Mouse (Mus musculus): ENCODE measurements around the gene Tmem206. TPM values are rescaled to one million over a fixed set of nuclear protein-coding genes. Genes with fewer than 3 reads are reported as not detected.

The Tmem206 gene
- polyA plus RNA-seq, 1 experiment: 22.2 TPM

DNA sequence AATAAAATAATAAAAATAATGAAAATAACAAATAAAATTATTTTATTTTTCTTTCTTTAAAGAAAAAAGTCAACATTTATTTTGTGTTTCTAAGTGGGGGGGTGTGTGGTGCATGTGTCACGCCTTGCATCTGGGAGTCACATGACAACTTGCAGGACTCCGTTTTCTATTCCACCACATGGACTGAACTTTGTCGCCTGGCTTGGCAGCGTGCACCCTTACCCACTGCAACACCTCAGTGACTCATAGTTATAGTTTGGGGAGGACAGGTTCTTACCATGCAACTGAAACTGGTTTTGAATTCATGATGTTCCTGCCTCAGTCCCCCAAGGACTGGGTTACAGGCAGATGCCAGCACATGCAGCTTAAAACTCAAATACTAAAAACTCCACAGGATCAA is 42.5 kb downstream of the Tmem206 start:
- Histone ChIP-seq H3K4me3 (ENCODE audit: insufficient read depth, low read depth, low read length) (no peak overlapping the region), H3K36me3 (ENCODE audit: control insufficient read depth, insufficient read depth, low read length) (peaks cover 4% of the 10 kb centered on the region; the same call in 1 of the 2 replicates), H3K27ac (ENCODE audit: insufficient read depth, low read depth, low read length) (no peak overlapping the region), H3K27me3 (replicated peaks; ENCODE audit: control insufficient read depth, insufficient read depth, low read length) (no peaks in the 10 kb centered on the region), H3K4me1 (ENCODE audit: control insufficient read depth, insufficient read depth, low read length) (peaks cover 2% of the 10 kb centered on the region; the same call in 1 of the 2 replicates)
- peak; percentile 80 for DNase-seq
- TF ChIP-seq CTCF (conservative IDR thresholded peaks at IDR 0.05; ENCODE audit: insufficient read depth, insufficient read length, low read depth, low read length): no peak
- no peak for TF ChIP-seq POLR2A (IDR thresholded peaks at IDR 0.05; ENCODE audit: low read depth, low read length)
- WGBS: 31% methylated on average over 4 of the region's 4 CpGs

GRCm38 (mm10) chr1:191369140-191369539 is 43.4 kb downstream of the Tmem206 start:
- Histone ChIP-seq H3K36me3 (ENCODE audit: control insufficient read depth, insufficient read depth, low read length) (peaks cover 4% of the 10 kb centered on the region; the same call in 1 of the 2 replicates), H3K4me3 (ENCODE audit: insufficient read depth, low read depth, low read length) (no peak overlapping the region), H3K27me3 (replicated peaks; ENCODE audit: control insufficient read depth, insufficient read depth, low read length) (no peaks in the 10 kb centered on the region), H3K4me1 (ENCODE audit: control insufficient read depth, insufficient read depth, low read length) (peaks cover 2% of the 10 kb centered on the region; the same call in 1 of the 2 replicates), H3K27ac (ENCODE audit: insufficient read depth, low read depth, low read length) (no peak overlapping the region)
- DNase-seq: no peak
- TF ChIP-seq CTCF (conservative IDR thresholded peaks at IDR 0.05; ENCODE audit: insufficient read depth, insufficient read length, low read depth, low read length) (no peak), POLR2A (IDR thresholded peaks at IDR 0.05; ENCODE audit: low read depth, low read length) (no peak)

- TF ChIP-seq CTCF (conservative IDR thresholded peaks at IDR 0.05; ENCODE audit: insufficient read depth, insufficient read length, low read depth, low read length) (no peak), POLR2A (IDR thresholded peaks at IDR 0.05; ENCODE audit: low read depth, low read length) (no peak)
- 0 out of 2 replicates have a peak, but pooled peaks cover 2% of the 10 kb centered on the region for H3K4me1 ChIP-seq (ENCODE audit: control insufficient read depth, insufficient read depth, low read length)
- 86% methylated on average over 10 of the region's 10 CpGs for WGBS
- no peak overlapping the region for H3K27ac ChIP-seq (ENCODE audit: insufficient read depth, low read depth, low read length)
- H3K4me3 ChIP-seq (ENCODE audit: insufficient read depth, low read depth, low read length): no peak overlapping the region
- DNase-seq: no peak
- no peaks in the 10 kb centered on the region for H3K27me3 ChIP-seq (replicated peaks; ENCODE audit: control insufficient read depth, insufficient read depth, low read length)
- H3K36me3 ChIP-seq (ENCODE audit: control insufficient read depth, insufficient read depth, low read length): peaks cover 2% of the 10 kb centered on the region; the same call in 1 of the 2 replicates
Measured at GRCm38 (mm10) chr1:191374993-191375643, 49.4 kb downstream of the Tmem206 start.

GRCm38 (mm10) chr1:191375644-191375998 is 49.9 kb downstream of the Tmem206 start:
- H3K27ac ChIP-seq (ENCODE audit: insufficient read depth, low read depth, low read length): no peak overlapping the region
- H3K4me1 ChIP-seq (ENCODE audit: control insufficient read depth, insufficient read depth, low read length): 0 out of 2 replicates have a peak, but pooled peaks cover 2% of the 10 kb centered on the region
- no peaks in the 10 kb centered on the region for H3K27me3 ChIP-seq (replicated peaks; ENCODE audit: control insufficient read depth, insufficient read depth, low read length)
- 79% methylated on average over 5 of the region's 5 CpGs for WGBS
- no peak for DNase-seq
- TF ChIP-seq CTCF (conservative IDR thresholded peaks at IDR 0.05; ENCODE audit: insufficient read depth, insufficient read length, low read depth, low read length) (no peak), POLR2A (IDR thresholded peaks at IDR 0.05; ENCODE audit: low read depth, low read length) (no peak)
- no peak overlapping the region for H3K4me3 ChIP-seq (ENCODE audit: insufficient read depth, low read depth, low read length)
- H3K36me3 ChIP-seq (ENCODE audit: control insufficient read depth, insufficient read depth, low read length): peaks cover 2% of the 10 kb centered on the region; the same call in 1 of the 2 replicates

GRCm38 (mm10) chr1:191378080-191378479 is 52.4 kb downstream of the Tmem206 start:
- TF ChIP-seq CTCF (conservative IDR thresholded peaks at IDR 0.05; ENCODE audit: insufficient read depth, insufficient read length, low read depth, low read length) (no peak), POLR2A (IDR thresholded peaks at IDR 0.05; ENCODE audit: low read depth, low read length) (no peak)
- DNase-seq: no peak
- Histone ChIP-seq H3K36me3 (ENCODE audit: control insufficient read depth, insufficient read depth, low read length) (no peaks in the 10 kb centered on the region), H3K4me3 (ENCODE audit: insufficient read depth, low read depth, low read length) (no peak overlapping the region), H3K27ac (ENCODE audit: insufficient read depth, low read depth, low read length) (no peak overlapping the region), H3K27me3 (replicated peaks; ENCODE audit: control insufficient read depth, insufficient read depth, low read length) (no peaks in the 10 kb centered on the region), H3K4me1 (ENCODE audit: control insufficient read depth, insufficient read depth, low read length) (0 out of 2 replicates have a peak, but pooled peaks cover 4% of the 10 kb centered on the region)
- WGBS: 84% methylated on average over 2 of the region's 2 CpGs

- TF ChIP-seq CTCF (conservative IDR thresholded peaks at IDR 0.05; ENCODE audit: insufficient read depth, insufficient read length, low read depth, low read length): no peak
- no peak for TF ChIP-seq POLR2A (IDR thresholded peaks at IDR 0.05; ENCODE audit: low read depth, low read length)
- Histone ChIP-seq H3K27ac (ENCODE audit: insufficient read depth, low read depth, low read length) (no peak overlapping the region), H3K27me3 (replicated peaks; ENCODE audit: control insufficient read depth, insufficient read depth, low read length) (no peaks in the 10 kb centered on the region), H3K4me3 (ENCODE audit: insufficient read depth, low read depth, low read length) (no peak overlapping the region), H3K36me3 (ENCODE audit: control insufficient read depth, insufficient read depth, low read length) (no peaks in the 10 kb centered on the region), H3K4me1 (ENCODE audit: control insufficient read depth, insufficient read depth, low read length) (peaks cover 8% of the 10 kb centered on the region; the same call in 1 of the 2 replicates)
- WGBS: 89% methylated on average over 3 of the region's 3 CpGs
- DNase-seq: no peak
Measured at GRCm38 (mm10) chr1:191380843-191381242, 55.1 kb downstream of the Tmem206 start.

DNA sequence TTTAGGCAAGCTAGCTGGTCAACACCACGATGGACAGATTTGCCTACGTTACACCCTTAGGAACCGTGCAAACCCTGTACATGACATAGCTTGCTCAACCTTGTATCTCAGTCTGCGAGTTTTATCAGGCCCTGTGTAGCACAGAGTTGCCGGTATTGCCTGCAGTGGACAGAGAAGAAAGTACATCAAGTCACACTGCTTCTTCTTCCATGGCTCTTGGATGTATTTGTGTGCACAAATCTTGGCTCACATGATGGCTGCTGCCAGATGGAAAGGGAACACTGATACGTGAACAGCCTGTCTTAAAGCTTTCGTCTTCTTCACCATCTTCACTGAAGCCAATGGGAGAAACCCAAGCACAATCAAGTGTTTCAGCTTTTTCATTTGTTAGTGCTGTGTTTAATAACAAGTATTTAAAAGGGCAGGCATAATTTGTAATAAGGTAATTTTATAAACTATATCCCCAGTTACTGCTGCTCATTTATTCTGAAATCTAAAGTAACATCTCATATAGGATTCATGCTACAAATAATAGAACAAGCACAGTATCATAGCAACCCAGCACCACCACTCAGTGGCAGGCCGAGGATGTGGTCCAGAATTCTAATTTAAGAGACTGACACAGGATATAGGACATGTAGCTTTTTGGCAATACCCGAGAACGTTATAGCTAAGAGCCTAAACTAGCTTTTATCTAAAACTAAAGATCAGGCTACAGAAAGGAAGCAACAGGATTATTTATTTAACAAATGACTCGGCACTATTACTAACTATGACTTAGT is 56.4 kb downstream of the Tmem206 start:
- WGBS: 70% methylated on average over 11 of the region's 11 CpGs
- no peak for DNase-seq
- Histone ChIP-seq H3K27ac (ENCODE audit: insufficient read depth, low read depth, low read length) (no peak overlapping the region), H3K4me3 (ENCODE audit: insufficient read depth, low read depth, low read length) (no peak overlapping the region), H3K36me3 (ENCODE audit: control insufficient read depth, insufficient read depth, low read length) (no peaks in the 10 kb centered on the region), H3K4me1 (ENCODE audit: control insufficient read depth, insufficient read depth, low read length) (peaks cover 8% of the 10 kb centered on the region; the same call in 1 of the 2 replicates), H3K27me3 (replicated peaks; ENCODE audit: control insufficient read depth, insufficient read depth, low read length) (no peaks in the 10 kb centered on the region)
- no peak for TF ChIP-seq POLR2A (IDR thresholded peaks at IDR 0.05; ENCODE audit: low read depth, low read length)
- no peak for TF ChIP-seq CTCF (conservative IDR thresholded peaks at IDR 0.05; ENCODE audit: insufficient read depth, insufficient read length, low read depth, low read length)

Data from kidney, adult 2 months (tissue).